Mouse (Mus musculus) myocyte (in vitro differentiated cells): ENCODE data around the gene Hfe2.

Source experiments
- CEBPB ChIP-seq: IDR thresholded peaks from 2 replicates; pipeline ENCODE4 v1.6.1; 2011; ENCODE audit warnings: mild to moderate bottlenecking, moderate library complexity; ENCODE audit not compliant: poor library complexity, insufficient read depth, severe bottlenecking
- E2F4 ChIP-seq: IDR thresholded peaks from one replicate; pipeline ENCODE4 v1.6.1; 2011; ENCODE audit warnings: mild to moderate bottlenecking, control low read depth, moderate library complexity; ENCODE audit not compliant: insufficient read depth
- MYOG ChIP-seq, 3 experiments: IDR thresholded peaks; one replicate each; pipeline ENCODE4 v1.6.1; 2011; ENCODE audit warnings: control low read depth in 2 of 3, low read depth in 2 of 3, mild to moderate bottlenecking in 2 of 3; ENCODE audit not compliant: insufficient read length in 2 of 3, control insufficient read depth in 1 of 3, insufficient read depth in 1 of 3
- POLR2A ChIP-seq: IDR thresholded peaks from one replicate; pipeline ENCODE4 v1.6.1; 2011; ENCODE audit warnings: low read depth, mild to moderate bottlenecking, control low read depth, moderate library complexity; ENCODE audit not compliant: insufficient read length
- POLR2AphosphoS2 ChIP-seq: IDR thresholded peaks from one replicate; pipeline ENCODE4 v1.6.1; 2011; ENCODE audit warnings: low read depth, control low read depth; ENCODE audit not compliant: insufficient read length
- SRF ChIP-seq: IDR thresholded peaks from one replicate; pipeline ENCODE4 v1.6.1; 2011; ENCODE audit warnings: low read depth; ENCODE audit not compliant: control insufficient read depth, insufficient read length
- TCF12 ChIP-seq: IDR thresholded peaks from one replicate; pipeline ENCODE4 v1.6.1; 2011; ENCODE audit warnings: mild to moderate bottlenecking, control low read depth; ENCODE audit not compliant: poor library complexity, insufficient read depth, severe bottlenecking
- TCF3 ChIP-seq: IDR thresholded peaks from one replicate; pipeline ENCODE4 v1.6.1; 2011; ENCODE audit warnings: low read depth, control low read depth; ENCODE audit not compliant: insufficient read length
- USF1 ChIP-seq: IDR thresholded peaks from one replicate; pipeline ENCODE4 v1.6.1; 2011; ENCODE audit warnings: low read depth, mild to moderate bottlenecking, control low read depth, moderate library complexity

DNA sequence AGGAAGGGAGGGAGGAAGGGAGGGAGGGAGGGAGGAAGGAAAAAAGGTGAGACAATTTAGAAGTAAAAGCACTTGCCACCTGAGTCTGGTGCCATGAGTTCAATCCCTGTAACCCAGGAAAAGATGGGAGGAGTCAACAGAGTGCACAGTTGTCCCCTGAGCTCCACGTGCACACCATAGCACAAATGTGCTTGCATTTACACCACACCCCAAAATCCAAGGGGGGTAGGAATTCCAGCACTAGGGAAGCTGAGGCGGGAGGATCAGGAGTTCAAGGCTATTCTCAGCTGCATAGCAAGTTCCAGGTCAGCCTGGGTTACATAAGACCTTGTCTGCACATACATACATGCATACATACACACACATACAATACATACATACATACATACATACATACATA lies 46.4 kb downstream of the Hfe2 start:
- TF ChIP-seq POLR2A (no peak), POLR2AphosphoS2 (no peak), CEBPB (no peak), TCF12 (no peak), E2F4 (no peak), SRF (no peak), TCF3 (no peak), MYOG (IDR thresholded peaks at IDR 0.05; ENCODE audit: control insufficient read depth in 1 of 3, insufficient read depth in 1 of 3, insufficient read length in 2 of 3, low read depth in 2 of 3) (no peak), USF1 (no peak)
